Mouse (Mus musculus): ENCODE measurements around the gene Ace2.

DNA sequence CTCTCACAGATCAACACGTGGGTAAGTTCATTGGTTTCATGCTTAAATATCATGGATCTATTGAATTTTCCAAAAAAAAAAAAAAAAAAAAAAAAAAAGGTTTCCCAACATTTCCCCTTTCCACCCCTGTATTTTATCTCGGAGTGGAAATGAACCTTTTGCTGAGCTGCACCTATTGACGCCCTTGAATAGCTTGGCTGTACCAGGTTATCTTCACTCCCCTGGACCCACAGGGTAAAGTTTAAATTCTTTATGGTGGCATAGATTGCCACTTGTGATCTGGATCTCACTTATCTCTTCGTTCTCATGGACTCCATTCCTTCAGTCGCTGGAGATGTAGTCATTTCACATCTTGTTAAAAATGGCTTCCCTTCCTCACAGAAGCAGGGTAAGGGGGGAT, 15.5 kb downstream of the Ace2 start:
- TF ChIP-seq CTCF (IDR thresholded peaks at IDR 0.05; ENCODE audit: extremely low read depth, insufficient read depth, low read length) (no peak), POLR2A (IDR thresholded peaks at IDR 0.05; ENCODE audit: extremely low read depth, insufficient read depth, low read length) (no peak)

All from cortical plate, adult 2 months (tissue).